Mouse (Mus musculus): Measurements from ENCODE around the gene Lmo1. TPM values are rescaled to one million over a fixed set of nuclear protein-coding genes. Genes with fewer than 3 reads are reported as not detected.
"Not testable (repeated sequence)": the region's sequence is repeated elsewhere in the genome, so short reads cannot be mapped to it uniquely, and the experiment has no call there.

The Lmo1 gene
- polyA plus RNA-seq, 2 experiments from 2014 or later = not detected

DNA sequence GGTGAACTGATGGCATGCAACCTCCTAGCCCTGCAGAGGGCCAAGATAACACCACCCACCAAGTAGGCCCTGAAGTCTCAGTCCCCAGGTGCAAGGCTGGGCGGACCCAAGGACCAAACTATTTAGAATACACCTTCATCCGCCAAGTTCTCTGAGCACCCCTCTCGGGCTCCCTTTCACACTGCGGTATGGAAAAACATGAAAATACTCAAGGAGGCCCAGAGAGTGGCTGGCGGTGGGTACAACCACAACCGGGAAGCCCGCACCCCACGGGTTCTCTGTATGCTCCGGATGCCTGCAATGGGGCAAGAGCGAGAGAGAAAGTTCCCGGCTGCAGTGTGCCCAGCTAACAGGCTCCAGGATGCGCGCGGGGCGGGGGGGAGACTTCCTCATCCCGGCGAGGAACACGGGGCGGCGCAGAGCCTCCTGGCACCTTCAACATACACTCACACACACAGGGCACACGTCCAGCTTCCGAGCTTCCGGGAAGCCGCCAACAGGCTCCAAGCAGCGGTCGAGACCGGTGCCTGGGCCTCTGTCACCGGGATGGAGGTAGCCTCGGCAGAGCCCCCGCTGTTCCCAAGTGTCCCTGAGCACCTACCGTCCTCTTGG is 564 bp downstream of the Lmo1 start:
- ATAC-seq = no peak

DNA sequence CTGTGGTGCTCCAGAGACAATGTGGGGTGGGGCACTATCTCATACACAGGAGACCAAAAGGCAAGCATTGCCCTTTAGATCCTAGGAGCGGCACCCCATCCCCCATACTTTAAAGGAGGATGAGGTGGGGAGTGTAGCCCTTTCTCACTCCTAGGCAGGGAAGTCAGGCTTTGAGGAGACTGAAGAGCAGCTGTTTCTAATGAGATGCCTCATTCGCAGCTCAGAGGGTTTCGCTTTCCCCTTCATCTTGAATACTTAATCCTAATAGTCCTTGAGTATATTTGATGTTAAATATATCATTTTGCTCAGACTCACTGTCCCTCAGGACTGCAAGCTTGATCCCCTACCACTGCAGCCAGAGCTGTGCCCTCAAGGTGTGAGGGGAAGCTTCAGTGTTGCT is 3.1 kb downstream of the Lmo1 start:
- ATAC-seq = no peak

DNA sequence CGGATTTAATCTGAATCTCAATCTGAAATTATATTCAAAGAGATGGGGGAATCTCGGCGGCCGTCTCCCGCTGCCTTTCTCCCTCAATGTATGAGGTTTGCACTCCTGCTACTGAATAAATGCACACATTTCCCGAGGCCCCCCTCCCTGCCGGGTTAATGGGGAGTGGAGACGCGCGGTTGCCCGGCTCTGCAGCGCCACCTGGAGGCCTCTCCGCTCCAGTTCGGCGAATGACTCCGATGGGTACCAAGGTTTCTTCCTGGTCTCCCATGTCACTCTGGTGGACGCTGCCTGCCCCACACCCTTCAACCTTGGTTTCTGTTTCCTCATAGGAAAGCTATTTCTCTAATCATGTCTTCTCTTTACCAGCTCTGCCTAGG is 4.6 kb downstream of the Lmo1 start:
- ATAC-seq = no peak

DNA sequence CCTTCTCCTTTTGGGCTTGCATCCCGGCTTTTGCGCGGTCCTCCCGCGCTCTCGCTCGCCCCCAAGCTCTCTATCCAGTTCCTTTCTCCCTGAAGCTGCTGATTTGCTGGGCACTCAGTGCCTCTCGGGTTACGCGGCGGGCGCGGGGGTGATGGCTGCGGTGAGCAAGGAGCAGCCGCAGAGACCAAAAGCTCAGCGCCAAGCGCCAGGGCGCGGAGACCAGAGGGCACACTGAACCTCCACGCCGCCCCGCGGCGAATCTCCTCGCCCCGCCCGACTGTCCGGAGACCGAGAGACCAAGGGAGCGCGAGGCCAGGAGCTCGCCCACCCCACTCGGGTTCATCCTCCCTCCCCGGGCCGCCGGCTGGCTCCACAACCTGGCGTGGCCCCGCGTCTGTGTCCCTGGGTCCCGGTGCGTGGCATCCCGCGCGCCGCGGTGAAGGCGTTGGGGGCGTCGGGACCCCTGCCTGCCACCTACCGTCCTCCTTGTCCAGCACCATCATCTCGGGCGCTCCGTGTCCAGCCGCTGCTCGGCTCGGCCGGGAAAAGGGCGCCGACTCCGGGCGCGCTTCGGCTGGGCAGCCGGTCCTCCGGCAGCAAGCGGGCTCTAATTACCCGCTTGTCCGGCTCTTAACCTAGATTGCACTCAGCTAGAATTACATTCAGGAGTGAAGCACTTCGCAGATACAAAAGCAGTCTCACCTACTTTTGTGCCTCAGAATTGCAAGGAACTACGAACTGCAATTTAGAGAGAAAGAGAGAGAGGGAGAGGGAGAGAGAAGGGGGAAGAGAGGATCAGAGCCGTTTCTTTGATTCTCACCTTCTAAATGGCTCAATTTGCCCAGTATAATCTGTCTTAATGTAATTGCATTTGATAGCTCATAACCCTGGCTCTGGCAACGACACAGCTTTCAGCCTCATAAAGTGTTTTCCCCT is 5.2 kb downstream of the Lmo1 start:
- ATAC-seq = no peak

DNA sequence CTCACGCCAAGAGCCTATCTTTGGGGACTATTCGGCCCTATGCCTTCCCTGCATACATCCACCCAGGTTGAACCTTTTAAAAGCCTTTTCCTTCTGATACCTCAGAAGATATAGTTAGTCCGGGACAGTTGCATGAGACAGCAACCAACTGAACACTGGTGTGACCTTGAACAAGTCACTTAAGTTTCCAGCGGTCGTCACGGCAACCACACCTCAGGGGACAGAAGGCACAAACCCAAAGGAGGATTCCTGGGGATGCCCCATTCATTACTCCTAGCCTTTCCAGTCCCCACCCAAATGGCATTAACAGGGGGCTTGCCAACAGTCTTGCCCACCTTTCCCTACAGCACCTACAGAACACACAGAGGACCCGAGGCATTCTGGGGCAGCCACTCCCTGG is 6.3 kb downstream of the Lmo1 start:
- ATAC-seq = no peak

DNA sequence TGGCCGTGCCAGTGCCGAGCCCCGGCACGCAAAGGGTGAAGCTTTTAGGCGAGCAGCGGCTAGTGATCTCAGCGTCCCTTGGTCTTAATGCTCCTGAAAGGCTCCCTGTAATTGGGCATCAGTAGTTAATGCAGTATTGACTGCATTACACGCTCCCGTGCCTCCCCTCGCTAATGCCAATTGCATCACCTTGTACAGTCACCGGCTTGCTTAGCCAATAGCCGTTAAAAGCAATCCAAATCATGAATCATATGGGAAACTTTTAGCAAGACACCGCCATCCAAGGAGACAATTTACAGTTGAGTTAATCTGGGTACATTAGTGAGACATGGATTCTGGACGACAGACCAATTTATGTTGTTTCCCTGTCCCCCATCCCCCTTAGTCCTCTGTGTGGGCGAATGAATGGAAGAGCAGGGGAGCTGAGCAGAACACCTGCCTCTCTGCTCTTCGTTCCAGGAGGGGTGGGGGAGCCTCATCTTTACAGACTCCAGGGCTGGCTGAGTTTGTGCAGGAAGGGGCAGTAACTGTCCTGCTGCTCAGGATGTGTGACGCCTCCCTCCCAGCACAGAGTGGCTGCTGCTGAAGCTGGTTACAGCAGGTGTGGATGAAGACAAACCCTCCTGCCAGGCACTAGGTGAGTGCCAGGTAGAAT is 8.9 kb downstream of the Lmo1 start:
- ATAC-seq = no peak

DNA sequence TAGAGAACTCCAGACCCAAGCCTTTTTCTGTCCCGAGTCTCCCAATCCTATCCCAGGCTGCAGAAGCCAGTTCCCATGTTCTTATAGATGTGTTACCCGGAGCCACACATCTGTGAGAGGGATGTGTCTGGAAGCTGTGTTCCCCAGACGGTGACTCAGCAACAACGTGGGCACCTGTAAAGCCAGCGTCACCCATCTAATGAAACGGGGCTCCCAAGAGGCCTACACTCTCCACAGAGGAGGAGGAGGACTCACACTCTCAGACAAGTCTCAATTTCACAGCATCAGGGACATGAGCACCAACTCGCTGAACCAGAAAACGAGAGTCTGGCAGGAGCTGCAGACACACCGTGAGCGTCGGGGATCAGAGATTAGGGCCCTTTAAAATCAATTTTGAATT is 20.7 kb downstream of the Lmo1 start:
- no peak for ATAC-seq

DNA sequence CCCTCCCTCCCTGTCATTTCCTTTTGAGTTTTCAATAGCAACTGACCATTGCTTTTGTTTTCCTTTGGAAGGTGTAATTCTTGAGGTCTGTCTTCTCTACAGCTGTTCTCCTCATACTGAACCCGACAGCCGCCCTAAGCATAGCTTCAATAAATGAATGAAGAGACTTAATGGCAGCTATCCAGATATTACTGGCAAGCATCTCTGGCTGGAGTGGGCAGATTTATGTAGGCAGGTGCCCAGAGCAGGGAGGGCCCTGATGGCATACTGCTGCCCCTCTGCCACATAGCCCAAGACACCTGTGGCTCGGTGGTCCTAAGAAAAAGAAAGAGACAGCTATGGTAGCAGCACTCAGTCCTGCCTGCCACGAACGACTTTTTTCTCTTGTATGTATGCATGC is 21.5 kb downstream of the Lmo1 start:
- no peak for ATAC-seq

DNA sequence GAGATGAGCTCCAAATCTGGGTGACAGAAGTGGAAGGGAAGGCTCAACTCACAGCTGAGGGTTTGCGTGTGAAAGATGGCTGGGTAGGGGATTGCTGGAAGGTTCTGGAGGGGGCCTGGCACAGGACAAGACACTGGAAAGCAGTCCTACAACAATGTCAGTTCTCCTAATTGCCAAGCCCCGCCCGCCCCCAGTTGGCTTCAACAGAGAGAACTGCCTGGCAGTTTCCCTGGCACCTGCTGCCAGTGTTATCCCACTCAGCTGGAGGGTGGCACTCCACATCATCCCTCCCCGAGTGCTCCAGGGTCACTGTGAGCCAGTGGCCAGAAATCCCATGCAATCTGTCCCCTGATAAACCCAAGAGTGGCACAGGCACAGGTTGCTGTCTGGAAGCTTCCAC is 23.9 kb downstream of the Lmo1 start:
- no peak for ATAC-seq

DNA sequence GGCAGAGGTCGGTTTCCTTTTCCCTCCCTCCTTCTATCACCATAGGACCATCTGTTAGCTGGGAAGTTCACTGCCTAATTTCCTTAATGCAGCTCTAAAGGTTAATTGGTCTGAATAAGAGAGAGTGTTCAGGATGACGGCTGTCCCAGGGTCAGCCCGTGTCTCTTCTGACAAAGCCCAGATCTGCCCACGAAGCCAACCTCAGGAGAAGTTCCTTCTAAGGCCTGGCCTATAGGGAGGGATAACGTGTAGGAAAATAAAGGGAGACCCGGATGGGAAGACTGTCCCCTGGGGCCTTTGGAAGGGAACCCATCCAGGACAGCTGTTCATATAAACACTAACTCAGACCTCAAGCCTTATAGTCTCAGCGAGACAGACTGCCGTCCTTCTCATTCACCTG is 29.8 kb downstream of the Lmo1 start:
- no peak for ATAC-seq

DNA sequence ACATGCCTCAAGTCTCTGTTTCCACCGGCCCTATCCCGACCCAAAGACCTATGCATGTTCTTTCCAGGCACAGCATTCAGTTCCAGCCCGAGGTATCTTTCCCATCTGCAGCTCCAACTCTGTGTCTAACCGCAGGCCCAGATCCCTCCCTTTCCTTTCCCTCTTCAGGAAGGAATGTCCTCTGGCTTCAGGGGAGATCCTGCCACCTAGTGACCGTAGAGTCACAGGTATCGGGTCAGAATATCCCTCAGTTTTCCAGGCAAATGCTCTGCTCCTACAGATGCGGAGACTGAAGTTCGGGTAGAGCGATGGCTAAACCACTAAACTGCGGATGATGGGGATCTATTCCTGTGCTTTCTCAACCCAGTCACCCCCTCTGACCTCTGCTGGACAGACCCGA is 30.3 kb downstream of the Lmo1 start:
- no peak for ATAC-seq

DNA sequence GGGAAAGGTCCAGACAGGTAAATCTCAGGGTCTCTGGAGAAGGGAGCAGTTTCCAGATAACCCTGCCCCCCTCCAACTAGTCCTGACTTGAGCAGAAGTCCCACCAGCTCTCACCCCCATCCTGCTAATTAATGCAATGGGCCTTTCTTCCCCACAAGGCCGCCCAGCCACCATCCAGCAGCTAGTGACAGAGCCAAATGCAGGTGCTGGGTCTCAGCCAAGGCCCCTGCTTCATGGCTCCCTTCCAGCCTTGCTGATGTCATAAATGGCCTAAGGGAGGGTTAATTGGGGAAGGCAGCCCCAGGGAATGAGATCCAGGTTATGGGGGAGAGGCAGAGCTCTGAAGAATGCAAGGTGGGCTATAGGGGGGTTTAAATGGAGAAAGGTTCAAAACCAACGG is 32.4 kb downstream of the Lmo1 start:
- no peak for ATAC-seq

DNA sequence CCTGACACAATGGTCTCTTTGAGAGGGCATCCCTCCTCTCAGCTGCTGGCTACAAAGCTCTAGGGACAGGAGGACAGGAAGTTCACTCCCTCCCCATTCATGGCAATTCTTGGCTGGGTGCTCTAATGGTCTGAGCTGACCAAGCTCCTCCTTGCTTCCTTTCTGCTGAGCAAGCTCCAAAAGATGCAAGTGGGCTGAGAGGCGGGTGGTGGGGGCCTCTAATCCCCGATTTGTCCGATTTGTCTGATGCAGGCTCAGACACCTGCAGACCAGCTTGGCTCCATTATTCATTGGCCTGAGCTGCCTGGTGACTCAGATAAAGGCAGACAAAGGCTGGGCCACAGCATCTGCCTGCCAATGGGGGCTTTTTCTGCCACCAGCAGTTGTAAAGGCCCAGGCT is 33.3 kb downstream of the Lmo1 start:
- ATAC-seq = no peak

DNA sequence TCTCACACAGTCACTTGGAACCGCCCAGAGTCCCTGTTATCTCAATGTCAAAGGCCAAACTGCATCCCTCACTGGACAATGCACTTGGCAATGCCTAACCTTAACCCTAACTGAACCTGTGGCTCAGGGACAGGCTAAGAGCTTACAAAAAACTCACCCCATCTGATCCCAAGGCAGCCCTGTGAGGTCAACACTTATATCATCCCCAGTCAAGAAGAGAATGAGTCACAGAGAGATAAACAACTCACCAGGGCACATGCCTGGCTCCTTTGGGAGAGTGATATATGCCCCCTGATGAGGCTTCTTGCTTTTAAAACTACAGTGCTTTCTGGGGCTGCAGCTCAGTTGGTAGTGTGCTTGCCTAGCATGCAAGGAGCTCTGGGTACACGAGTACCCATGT is 34.0 kb downstream of the Lmo1 start:
- no peak for ATAC-seq

DNA sequence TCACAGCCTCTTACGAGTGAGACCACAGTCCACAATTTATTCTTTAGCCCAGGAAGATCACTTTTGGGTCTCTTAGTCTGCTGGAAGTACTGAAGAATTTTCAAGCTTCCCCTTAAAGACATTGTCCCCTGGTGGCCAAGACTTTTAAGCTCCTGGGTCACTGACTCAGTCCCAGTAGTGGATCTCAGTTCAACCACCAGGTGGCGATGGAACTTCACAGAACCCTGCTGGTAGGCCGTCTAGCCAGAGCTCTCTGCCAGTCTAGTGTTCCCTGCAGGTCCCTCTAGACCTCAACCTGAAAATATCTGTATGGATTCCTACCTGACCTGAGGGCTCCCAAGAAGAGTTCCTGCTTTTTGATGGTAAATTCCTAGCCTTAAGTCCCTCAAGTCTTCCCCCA is 35.6 kb downstream of the Lmo1 start:
- no peak for ATAC-seq

DNA sequence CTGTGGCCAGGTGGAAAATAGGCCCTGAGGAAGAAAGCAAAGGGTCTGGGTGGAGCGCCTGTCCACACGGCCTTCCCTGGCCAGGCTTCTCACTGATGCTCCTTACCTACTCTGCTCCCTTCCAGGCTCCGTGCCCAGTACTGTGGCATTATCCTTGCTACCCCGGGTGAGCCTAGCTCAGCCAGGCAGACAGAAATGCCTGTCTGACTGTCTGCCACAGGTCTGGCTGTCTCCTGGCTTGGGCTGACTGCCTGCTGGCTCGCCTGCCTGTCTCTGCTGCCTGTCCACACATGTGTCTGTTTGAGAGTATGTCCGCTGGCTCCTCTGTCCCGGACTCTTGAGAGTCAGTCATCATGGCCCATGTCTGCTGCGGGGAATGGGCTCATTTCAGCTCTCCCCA is 37.6 kb downstream of the Lmo1 start:
- no peak for ATAC-seq

DNA sequence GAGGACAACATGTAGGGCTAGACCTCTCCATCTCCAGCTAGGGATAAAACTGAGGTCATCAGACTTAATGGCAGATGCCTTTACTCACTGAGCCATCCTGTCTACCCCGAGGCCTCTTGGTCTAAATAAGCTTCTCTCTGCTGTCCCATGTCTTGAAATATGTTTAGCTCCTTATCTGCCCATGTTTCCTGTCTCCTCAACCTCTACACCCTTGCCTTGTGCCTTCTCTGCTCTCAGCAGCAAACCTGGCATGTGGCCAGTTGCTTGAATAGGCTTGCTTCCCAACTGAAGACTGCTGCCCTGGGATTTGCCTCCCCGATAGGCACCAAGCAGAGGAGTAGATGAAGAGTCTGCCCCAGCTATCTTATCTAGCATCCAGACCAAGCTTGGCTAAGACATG is 43.4 kb downstream of the Lmo1 start:
- no peak for ATAC-seq

DNA sequence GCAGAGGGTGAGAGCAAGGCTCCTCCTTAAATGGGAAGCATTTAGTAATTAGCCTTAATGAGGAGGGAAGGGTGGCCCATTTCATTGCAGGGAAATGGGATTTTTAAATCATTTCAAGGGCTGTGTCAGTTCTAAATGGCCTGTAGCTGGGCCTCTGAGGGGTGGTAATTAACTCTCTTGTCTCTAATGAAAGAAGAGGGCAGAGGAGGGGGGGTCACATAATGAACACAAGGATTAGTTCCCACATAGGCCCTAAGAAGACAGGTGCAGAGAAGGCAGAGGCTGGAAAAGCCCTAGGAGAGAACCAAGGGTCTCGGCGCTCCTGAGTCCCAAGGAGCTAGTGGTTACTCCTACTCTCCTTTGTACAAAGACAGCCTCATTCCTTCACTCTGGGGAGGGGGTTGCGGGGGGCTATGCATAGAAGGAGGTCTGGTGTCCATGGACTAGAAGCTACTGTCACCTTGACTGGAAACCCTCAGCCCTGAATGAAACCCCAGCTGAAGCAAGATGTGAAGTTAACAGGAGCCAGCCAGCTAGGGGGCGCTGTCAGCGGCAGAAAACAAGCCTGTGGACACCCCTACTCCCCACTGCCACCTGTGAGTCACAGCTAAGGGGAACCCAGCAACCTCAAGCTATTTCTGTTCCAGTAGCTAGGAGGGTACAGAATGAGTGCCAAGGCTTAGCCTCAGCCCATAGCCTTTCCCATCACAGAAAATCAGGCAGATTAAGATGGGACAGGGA is 44.9 kb downstream of the Lmo1 start:
- no peak for ATAC-seq

DNA sequence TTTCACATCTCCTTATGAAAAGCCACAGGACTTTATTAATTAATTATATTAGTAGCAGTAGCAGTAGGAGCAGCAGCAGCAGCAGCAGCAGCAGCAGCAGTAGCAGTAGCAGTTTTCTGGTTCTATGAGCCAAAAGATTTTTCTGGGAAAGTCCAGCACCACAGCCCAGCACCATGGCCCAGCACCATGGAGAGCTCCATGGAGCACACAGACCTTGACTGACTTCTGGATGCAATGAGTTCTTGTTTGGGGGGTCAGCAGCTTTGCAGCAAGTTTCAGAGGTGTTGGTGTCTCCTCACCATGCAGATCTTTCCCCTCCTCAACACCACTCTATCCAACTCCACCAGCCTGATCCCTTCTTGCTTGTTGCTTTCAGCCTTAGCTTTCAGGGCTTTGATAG is 45.6 kb downstream of the Lmo1 start:
- no peak for ATAC-seq

DNA sequence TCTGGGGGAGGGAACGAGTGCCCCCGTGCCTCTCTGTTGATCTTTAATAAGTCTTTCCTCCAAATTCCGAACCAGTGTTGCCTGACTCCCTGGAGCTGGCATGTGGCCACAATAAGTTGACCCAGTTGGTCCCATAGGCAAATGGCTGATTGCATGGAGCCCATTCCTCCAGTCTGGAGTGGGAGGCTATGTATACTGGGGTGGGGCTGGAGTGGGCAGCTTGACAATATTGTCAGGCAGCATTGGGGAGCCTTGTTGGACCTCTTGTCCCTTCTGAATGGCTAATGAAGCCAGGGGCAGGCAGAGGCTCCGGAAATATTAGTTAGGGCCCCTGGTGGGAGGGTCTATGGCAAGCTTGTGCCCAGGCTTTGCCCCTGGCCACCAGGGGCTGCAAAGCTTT is 59.1 kb downstream of the Lmo1 start:
- ATAC-seq = no peak

DNA sequence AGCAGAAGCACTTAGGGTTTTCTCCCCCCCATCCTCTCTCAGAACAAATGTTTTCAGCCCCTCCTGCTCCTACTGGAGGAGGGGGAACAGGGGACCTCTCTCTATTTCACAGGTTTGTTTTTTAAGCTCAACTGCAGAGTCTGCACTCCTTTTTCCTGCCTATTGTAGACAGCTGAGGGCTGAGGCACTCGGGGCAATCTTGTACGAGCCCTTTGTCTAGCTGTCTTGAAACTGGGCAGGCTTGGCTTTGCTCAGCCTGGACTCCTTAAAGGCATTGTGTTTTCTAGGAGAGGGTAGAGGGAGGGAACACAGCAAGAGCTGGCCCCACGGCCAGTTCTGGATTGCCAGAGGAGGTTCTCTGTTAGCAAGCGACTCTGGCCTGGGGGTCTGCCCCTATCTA is 59.5 kb downstream of the Lmo1 start:
- not testable (repeated sequence) for ATAC-seq

DNA sequence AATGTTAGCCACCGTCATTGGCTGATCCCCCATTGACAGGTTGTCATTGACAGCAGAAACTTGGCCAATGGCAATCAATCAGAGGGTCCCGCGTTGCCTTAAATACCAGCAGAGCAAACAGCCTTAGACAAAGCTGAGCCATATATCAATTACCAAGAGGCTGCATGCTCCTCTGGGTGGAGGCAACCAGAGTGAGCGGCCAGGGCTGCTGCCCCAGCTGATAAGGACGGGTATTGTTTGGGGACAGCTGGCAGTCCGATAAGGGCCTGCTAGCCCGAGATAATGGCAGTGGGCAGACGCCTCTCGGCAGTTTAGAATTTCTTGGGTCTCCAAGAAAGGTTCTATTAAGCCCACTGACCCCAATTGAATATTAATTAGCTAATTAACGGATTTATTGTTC is 60.1 kb downstream of the Lmo1 start:
- ATAC-seq = no peak

DNA sequence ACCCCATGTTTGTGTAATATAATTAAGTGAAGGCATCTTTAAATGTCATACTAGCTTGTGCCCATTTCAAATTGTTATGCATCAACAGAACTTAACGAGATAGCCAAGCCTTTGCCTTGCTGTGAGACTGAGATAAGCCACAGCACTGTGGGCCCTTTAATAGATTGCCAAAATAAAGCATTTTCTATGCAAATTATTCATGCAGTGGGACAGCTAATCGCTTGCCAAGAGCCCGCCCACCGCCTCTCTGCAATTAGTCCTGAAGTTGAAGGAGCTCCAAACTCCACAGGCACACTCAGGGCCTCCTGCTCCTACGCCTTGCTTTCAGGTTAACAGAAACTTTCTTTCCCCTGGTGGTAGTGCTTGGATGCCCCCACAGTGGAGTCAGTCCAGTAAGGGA is 64.0 kb downstream of the Lmo1 start:
- ATAC-seq = no peak
